Mouse (Mus musculus) brown adipose tissue, adult 24 weeks (tissue): ENCODE measurements around the gene Agxt. TPM values are rescaled to one million over a fixed set of nuclear protein-coding genes. Genes with fewer than 3 reads are reported as not detected.

Experiments
- H3K27ac ChIP-seq: fragments of 200-500 bp; replicated peaks from 2 replicates; pipeline ENCODE4 v1.5.1; 2012; ENCODE audit warnings: low read depth, mild to moderate bottlenecking, low read length
- H3K4me1 ChIP-seq: fragments of 200-500 bp; 2 replicates; pipeline ENCODE4 v1.6.1; 2012; ENCODE audit warnings: low read length, mixed read lengths; ENCODE audit not compliant: control insufficient read depth, insufficient read depth, insufficient read length
- H3K4me3 ChIP-seq: fragments of 200-500 bp; 2 replicates; pipeline ENCODE4 v1.5.1; 2012; ENCODE audit warnings: low read depth, mild to moderate bottlenecking, low read length, moderate library complexity; ENCODE audit not compliant: insufficient read depth
- polyA plus RNA-seq: library from polyadenylated mRNA; stranded (reverse); fragments of >200 nt; gene quantifications from 2 replicates; pipeline ENCODE4 v1.2.4, GENCODE M21; 2012; ENCODE audit not compliant: missing spikeins, insufficient read depth, insufficient read length

The Agxt gene
- polyA plus RNA-seq, 1 experiment, result not detected

DNA sequence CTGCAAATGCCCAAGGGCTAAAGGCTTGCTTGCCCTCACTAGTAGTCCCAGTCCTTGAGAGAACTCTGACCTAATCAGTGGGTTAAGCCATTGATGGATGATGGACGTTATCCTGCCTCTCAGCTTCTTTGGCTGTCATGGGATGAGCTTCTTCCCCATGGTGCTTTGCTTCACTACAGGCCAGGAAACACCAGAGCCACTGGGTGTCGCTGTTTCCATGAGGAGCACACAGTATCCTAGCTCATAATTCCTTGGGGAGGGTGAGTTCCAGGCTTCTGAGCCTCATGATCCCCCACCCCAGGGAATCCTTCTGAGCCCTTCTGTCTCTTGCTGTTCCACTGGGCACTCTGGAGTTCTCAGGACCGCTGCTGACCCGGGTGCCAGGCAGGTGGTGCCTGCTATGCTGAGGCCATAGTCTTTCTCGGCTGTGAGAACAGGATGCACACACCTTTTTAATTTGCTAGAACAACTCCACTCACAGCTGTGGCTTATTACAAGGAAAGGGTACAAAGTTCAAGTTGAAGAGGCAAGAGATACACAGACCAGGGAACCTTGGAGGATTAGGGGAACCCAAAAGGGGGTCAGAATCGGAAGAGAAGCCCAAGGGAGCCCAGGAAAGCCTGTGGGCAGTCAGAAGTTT, 6.2 kb upstream of the Agxt start:
- Histone ChIP-seq H3K4me1 (no peaks in the 10 kb centered on the region), H3K27ac (no peak overlapping the region), H3K4me3 (no peak overlapping the region)

- Histone ChIP-seq H3K4me1 (no peaks in the 10 kb centered on the region), H3K27ac (no peak overlapping the region), H3K4me3 (no peak overlapping the region)
Observed at GRCm38 (mm10) chr1:93130242-93130983, 4.6 kb upstream of the Agxt start.

GRCm38 (mm10) chr1:93132676-93133075, 2.4 kb upstream of the Agxt start:
- Histone ChIP-seq H3K4me1 (no peaks in the 10 kb centered on the region), H3K27ac (no peak overlapping the region), H3K4me3 (no peak overlapping the region)

DNA sequence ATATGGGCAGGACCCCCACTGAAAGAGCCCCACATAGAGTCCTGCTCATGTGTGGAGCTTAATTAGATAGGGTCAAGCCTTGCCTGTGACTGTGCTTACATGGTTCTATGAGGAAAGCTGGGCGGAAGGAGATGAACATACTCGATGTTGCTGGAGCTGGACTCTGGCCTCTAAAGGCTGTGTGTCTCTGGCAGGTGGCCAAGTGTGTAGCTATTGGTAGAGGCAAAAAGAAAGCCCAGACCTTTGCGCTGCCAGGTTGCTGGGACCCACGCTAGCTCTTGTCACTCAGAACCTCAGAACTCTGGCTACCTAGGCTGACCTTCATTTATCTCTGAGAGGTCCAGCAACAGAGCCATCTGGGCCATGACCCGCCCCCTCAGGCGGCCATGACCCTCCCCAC, 3.5 kb downstream of the Agxt start:
- Histone ChIP-seq H3K4me3 (no peak overlapping the region), H3K27ac (no peak overlapping the region), H3K4me1 (peaks cover 5% of the 10 kb centered on the region)

- Histone ChIP-seq H3K27ac (no peak overlapping the region), H3K4me3 (no peak overlapping the region), H3K4me1 (peaks cover 5% of the 10 kb centered on the region)
Observed at GRCm38 (mm10) chr1:93139713-93140112, 4.7 kb downstream of the Agxt start.

GRCm38 (mm10) chr1:93142871-93143270, 7.8 kb downstream of the Agxt start:
- no peak overlapping the region for H3K27ac ChIP-seq
- no peak overlapping the region for H3K4me3 ChIP-seq
- peaks cover 5% of the 10 kb centered on the region for H3K4me1 ChIP-seq

GRCm38 (mm10) chr1:93144176-93144575, 9.1 kb downstream of the Agxt start:
- Histone ChIP-seq H3K4me1 (peaks cover 5% of the 10 kb centered on the region), H3K4me3 (no peak overlapping the region), H3K27ac (no peak overlapping the region)

DNA sequence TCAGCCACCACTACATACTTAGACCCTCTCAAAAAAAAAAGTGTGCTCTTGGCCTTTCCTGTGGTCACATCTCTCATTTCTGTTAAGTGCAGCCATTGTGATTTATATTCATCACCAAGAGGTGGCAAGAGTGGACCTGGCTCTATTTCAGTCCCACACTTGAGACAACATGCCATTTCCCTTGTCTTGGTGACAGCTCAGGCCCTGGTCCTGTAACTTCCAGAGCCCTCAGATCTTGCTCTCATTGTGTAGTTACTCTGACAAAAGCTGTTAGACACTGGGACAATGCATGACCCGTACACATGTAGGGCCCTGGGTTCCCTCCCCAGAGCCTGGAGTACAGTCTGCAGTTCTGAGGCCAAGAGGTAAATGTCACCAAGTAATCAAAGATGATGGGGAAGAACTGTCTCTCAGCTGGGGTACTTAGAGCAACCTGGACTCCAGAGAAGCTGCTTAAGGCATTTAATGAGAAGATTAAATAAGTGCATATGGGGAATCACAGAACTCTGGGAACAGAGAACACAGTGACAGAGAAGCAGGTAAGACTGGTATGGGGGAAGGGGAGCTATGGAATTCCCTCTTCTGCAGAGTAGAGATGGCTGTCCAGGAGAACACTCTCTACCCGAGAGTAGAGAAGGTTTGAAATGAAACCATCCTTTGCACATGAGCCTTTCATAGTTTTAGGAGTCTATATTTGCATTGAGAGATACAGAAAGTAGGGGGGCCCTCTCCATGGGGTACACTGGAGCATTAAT, 16.0 kb downstream of the Agxt start:
- Histone ChIP-seq H3K27ac (no peak overlapping the region), H3K4me3 (no peak overlapping the region), H3K4me1 (no peaks in the 10 kb centered on the region)

GRCm38 (mm10) chr1:93157566-93157965, 22.5 kb downstream of the Agxt start:
- Histone ChIP-seq H3K27ac (no peak overlapping the region), H3K4me3 (no peak overlapping the region), H3K4me1 (no peaks in the 10 kb centered on the region)

GRCm38 (mm10) chr1:93158916-93159315, 23.9 kb downstream of the Agxt start:
- Histone ChIP-seq H3K4me1 (no peaks in the 10 kb centered on the region), H3K27ac (no peak overlapping the region), H3K4me3 (no peak overlapping the region)

DNA sequence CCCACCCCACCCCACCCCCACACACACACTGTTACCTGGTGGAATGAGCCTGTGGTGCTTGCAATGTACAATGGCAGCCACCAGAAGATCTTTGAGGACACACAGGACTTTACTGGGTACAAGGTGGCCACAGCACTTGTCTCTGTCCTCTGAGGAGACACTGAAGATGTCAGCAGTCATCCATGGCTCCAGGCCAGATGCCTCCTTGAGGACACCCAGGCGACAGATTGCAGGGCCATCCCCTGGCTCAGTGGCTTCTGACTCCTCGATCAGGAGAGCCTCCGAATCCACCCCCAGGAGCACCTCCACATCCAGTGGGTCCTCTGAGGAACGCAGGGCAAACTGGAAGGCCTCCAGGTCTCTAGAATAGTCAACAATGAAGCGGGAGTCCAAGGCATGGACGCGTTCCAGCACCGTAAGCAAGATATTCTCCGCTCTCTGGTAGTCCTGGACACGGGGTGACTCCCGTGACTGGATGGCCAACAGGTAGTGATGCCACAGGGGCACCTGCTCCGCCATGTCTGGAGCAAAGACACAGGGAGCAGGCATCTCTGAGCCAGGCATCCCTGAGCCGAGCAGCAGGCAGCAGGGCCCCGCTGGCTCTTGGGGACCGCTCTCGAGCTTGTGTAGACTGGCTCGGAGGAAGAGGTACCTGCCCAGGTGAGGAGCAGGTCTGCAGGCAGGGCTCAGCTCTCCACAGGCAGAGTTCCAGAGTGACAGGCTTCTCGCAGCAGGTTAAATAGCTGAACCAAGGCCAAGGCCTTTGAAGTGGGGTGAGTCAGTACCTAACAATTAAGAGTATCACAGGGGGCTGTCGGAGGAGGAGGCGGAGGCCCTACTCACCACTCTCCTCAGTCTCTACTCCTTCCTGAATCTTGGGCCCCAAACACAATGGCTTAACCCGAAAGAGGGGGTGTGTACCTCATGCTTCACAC, 24.8 kb downstream of the Agxt start:
- Histone ChIP-seq H3K4me1 (no peaks in the 10 kb centered on the region), H3K27ac (no peak overlapping the region), H3K4me3 (no peak overlapping the region)

GRCm38 (mm10) chr1:93160501-93161133, 25.6 kb downstream of the Agxt start, which contains the start of gene 2310007B03Rik:
Gene 2310007B03Rik (minus strand): TSS chr1:93160948.
- no peaks in the 10 kb centered on the region for H3K4me1 ChIP-seq
- H3K27ac ChIP-seq, result no peak within 1 kb of the TSS
- H3K4me3 ChIP-seq, result no peak within 1 kb of the TSS

DNA sequence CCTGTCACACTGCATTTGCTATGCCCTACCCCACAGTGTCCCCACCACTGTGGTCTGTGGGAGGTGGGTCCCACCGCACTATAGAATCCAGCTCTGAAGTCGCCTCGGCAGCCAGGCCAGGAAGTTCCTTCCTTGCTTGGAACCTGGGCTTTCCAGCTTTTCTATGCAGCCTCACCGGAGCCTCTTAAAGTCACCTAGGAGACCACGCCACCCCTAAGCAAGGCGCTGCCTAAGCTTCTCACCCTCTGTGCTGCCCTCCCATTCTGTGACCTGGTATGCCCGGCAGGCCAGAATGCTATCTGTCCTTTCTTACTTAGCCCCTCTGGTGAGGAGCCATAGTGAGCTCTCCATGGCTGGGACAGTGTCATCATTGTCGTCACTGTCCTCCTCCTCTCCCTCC, 26.3 kb downstream of the Agxt start:
- H3K27ac ChIP-seq, result no peak overlapping the region
- H3K4me3 ChIP-seq, result no peak overlapping the region
- no peaks in the 10 kb centered on the region for H3K4me1 ChIP-seq

GRCm38 (mm10) chr1:93161921-93162320, 26.9 kb downstream of the Agxt start:
- no peak overlapping the region for H3K4me3 ChIP-seq
- no peaks in the 10 kb centered on the region for H3K4me1 ChIP-seq

More at GRCm38 (mm10) chr1:93161921-93162320, 26.9 kb downstream of the Agxt start:
- no peak overlapping the region for H3K27ac ChIP-seq
